Mouse (Mus musculus): ENCODE measurements at regions not wholly inside any gene's neighbourhood (a gene's known extent, or its start where the extent isn't known, plus 50 kb on each side); places are given as distances from the start of the nearest gene placed in this dataset.

DNA sequence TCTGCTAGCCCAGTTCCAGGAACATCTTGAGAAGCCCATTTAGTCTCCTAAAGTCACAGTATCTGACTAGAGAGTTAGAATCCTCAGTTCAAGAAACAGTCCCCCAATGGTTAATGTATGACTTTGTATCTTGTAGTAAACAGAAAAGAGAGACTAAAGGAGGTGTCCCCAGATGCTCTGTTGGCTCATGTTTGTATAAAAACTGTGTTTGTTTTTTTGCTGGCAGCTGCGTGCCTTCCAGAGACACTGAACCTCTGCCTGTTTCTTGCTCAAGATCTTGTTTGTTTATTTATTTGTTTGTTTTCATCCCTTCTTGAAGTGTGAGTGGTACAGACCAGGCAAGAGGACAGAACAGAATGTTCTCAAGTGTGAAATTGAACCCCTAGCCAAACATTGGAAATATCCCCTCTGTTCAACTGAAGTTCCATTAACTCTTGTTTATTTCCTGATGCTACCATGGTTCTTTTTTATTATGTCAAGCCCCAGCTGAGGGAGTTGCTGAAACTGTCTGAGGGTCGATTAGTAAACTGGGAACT is 451.3 kb upstream of the Ube2e3 start:
- no peak for ATAC-seq (ENCODE audit: insufficient read depth)
- 29% methylated on average over 2 of the region's 2 CpGs for WGBS (ENCODE audit: insufficient replicate concordance)
- H3K4me1 ChIP-seq (replicated peaks; ENCODE audit: control insufficient read depth in 2 of 2, insufficient read depth in 2 of 2, low read length in 1 of 2) = no peaks in the 10 kb centered on the region
- no peaks in the 10 kb centered on the region for H3K27me3 ChIP-seq (ENCODE audit: control insufficient read depth, insufficient read depth, low read length)
- H3K9ac ChIP-seq (replicated peaks) = no peak overlapping the region
- no peak for DNase-seq (ENCODE audit: low read depth in 3 of 3, low spot score in 3 of 3)
- no peak overlapping the region for H3K4me3 ChIP-seq (ENCODE audit: insufficient read depth in 1 of 2, low read depth in 2 of 2, low read length in 2 of 2)
- H3K27ac ChIP-seq = no peak overlapping the region
- TF ChIP-seq EP300 (IDR thresholded peaks at IDR 0.05; ENCODE audit: low read depth) (no peak), CTCF (IDR thresholded peaks at IDR 0.05; ENCODE audit: low read depth) (no peak)
- no peak overlapping the region for H3K4me2 ChIP-seq (ENCODE audit: low read depth)
- no peaks in the 10 kb centered on the region for H3K36me3 ChIP-seq (replicated peaks; ENCODE audit: control insufficient read depth, insufficient read depth, low read depth)
- no peaks in the 10 kb centered on the region for H3K9me3 ChIP-seq (ENCODE audit: control insufficient read depth, low read length)

GRCm38 (mm10) chr2:78412985-78413384 is 454.9 kb upstream of the Ube2e3 start:
- no peak overlapping the region for H3K27ac ChIP-seq
- DNase-seq (ENCODE audit: low read depth in 3 of 3, low spot score in 3 of 3) = no peak

GRCm38 (mm10) chr2:78403890-78404289 is 457.7 kb upstream of the Cwc22 start:
- no peak overlapping the region for H3K4me2 ChIP-seq (ENCODE audit: low read depth)
- WGBS (ENCODE audit: insufficient replicate concordance) = 24% methylated on average over 3 of the region's 3 CpGs
- H3K27me3 ChIP-seq (ENCODE audit: control insufficient read depth, insufficient read depth, low read length) = no peaks in the 10 kb centered on the region

More at GRCm38 (mm10) chr2:78412985-78413384, 454.9 kb upstream of the Ube2e3 start:
- no peak for ATAC-seq (ENCODE audit: insufficient read depth)
- Histone ChIP-seq H3K4me1 (replicated peaks; ENCODE audit: control insufficient read depth in 2 of 2, insufficient read depth in 2 of 2, low read length in 1 of 2) (no peaks in the 10 kb centered on the region), H3K36me3 (replicated peaks; ENCODE audit: control insufficient read depth, insufficient read depth, low read depth) (no peaks in the 10 kb centered on the region), H3K27me3 (ENCODE audit: control insufficient read depth, insufficient read depth, low read length) (no peaks in the 10 kb centered on the region), H3K4me3 (ENCODE audit: insufficient read depth in 1 of 2, low read depth in 2 of 2, low read length in 2 of 2) (no peak overlapping the region), H3K9me3 (ENCODE audit: control insufficient read depth, low read length) (no peaks in the 10 kb centered on the region), H3K4me2 (ENCODE audit: low read depth) (no peak overlapping the region), H3K9ac (replicated peaks) (no peak overlapping the region)
- TF ChIP-seq CTCF (IDR thresholded peaks at IDR 0.05; ENCODE audit: low read depth) (no peak), EP300 (IDR thresholded peaks at IDR 0.05; ENCODE audit: low read depth) (no peak)
- 77% methylated on average over 4 of the region's 4 CpGs for WGBS (ENCODE audit: insufficient replicate concordance)

DNA sequence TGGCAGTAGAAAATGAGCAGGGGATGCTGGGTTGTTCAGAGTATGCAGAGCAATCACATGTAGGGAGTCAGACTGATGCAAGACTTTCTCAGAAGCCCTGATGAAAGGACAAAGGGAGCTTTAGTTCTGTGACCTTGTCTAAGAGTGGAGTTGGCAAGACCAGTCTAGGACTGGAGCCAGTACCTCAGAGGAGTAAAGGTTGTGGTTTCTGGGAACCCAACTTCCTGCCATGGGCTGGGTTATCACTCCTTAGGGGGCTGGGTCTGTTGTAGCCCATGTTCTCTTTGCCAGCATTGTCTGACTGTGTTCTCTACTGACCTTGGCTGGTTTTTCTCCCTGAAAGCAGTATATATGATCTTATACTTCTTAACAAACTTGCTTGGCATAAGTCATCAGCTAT is 453.1 kb upstream of the Cwc22 start:
- Histone ChIP-seq H3K27me3 (ENCODE audit: control insufficient read depth, insufficient read depth, low read length) (no peaks in the 10 kb centered on the region), H3K27ac (no peak overlapping the region), H3K4me2 (ENCODE audit: low read depth) (no peak overlapping the region), H3K4me1 (replicated peaks; ENCODE audit: control insufficient read depth in 2 of 2, insufficient read depth in 2 of 2, low read length in 1 of 2) (no peaks in the 10 kb centered on the region), H3K9ac (replicated peaks) (no peak overlapping the region), H3K4me3 (ENCODE audit: insufficient read depth in 1 of 2, low read depth in 2 of 2, low read length in 2 of 2) (no peak overlapping the region), H3K36me3 (replicated peaks; ENCODE audit: control insufficient read depth, insufficient read depth, low read depth) (no peaks in the 10 kb centered on the region), H3K9me3 (ENCODE audit: control insufficient read depth, low read length) (no peaks in the 10 kb centered on the region)
- no peak for TF ChIP-seq CTCF (IDR thresholded peaks at IDR 0.05; ENCODE audit: low read depth)
- TF ChIP-seq EP300 (IDR thresholded peaks at IDR 0.05; ENCODE audit: low read depth) = no peak
- no peak for DNase-seq (ENCODE audit: low read depth in 3 of 3, low spot score in 3 of 3)
- no peak for ATAC-seq (ENCODE audit: insufficient read depth)

More at GRCm38 (mm10) chr2:78403890-78404289, 457.7 kb upstream of the Cwc22 start:
- Histone ChIP-seq H3K4me1 (replicated peaks; ENCODE audit: control insufficient read depth in 2 of 2, insufficient read depth in 2 of 2, low read length in 1 of 2) (no peaks in the 10 kb centered on the region), H3K9me3 (ENCODE audit: control insufficient read depth, low read length) (no peaks in the 10 kb centered on the region), H3K27ac (no peak overlapping the region), H3K9ac (replicated peaks) (no peak overlapping the region), H3K4me3 (ENCODE audit: insufficient read depth in 1 of 2, low read depth in 2 of 2, low read length in 2 of 2) (no peak overlapping the region), H3K36me3 (replicated peaks; ENCODE audit: control insufficient read depth, insufficient read depth, low read depth) (no peaks in the 10 kb centered on the region)
- no peak for ATAC-seq (ENCODE audit: insufficient read depth)
- no peak for DNase-seq (ENCODE audit: low read depth in 3 of 3, low spot score in 3 of 3)
- no peak for TF ChIP-seq CTCF (IDR thresholded peaks at IDR 0.05; ENCODE audit: low read depth)
- no peak for TF ChIP-seq EP300 (IDR thresholded peaks at IDR 0.05; ENCODE audit: low read depth)

DNA sequence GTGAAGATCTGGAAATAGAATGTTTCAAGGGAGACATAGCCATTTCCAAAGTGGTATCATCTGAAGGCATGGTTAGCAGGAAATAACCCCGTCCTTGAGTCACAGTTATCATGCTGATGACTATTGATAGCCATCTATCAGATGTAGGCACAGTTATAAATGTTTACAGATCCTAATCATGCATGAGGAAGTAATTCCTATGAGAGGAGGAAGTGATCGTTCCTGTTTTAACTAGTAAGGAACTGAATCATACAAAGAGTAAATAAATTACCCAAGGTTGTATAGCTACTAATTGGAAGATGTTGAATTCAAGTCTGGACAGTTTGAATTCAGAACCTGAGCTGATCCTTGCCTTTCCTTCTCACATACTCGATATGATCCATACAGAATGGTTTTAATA is 450.7 kb upstream of the Cwc22 start:
- Histone ChIP-seq H3K4me2 (ENCODE audit: low read depth) (no peak overlapping the region), H3K9me3 (ENCODE audit: control insufficient read depth, low read length) (no peaks in the 10 kb centered on the region), H3K9ac (replicated peaks) (no peak overlapping the region), H3K36me3 (replicated peaks; ENCODE audit: control insufficient read depth, insufficient read depth, low read depth) (no peaks in the 10 kb centered on the region), H3K27me3 (ENCODE audit: control insufficient read depth, insufficient read depth, low read length) (no peaks in the 10 kb centered on the region), H3K27ac (no peak overlapping the region), H3K4me3 (ENCODE audit: insufficient read depth in 1 of 2, low read depth in 2 of 2, low read length in 2 of 2) (no peak overlapping the region), H3K4me1 (replicated peaks; ENCODE audit: control insufficient read depth in 2 of 2, insufficient read depth in 2 of 2, low read length in 1 of 2) (no peaks in the 10 kb centered on the region)
- DNase-seq (ENCODE audit: low read depth in 3 of 3, low spot score in 3 of 3) (no peak), ATAC-seq (ENCODE audit: insufficient read depth) (no peak)
- no peak for TF ChIP-seq EP300 (IDR thresholded peaks at IDR 0.05; ENCODE audit: low read depth)
- TF ChIP-seq CTCF (IDR thresholded peaks at IDR 0.05; ENCODE audit: low read depth) = no peak
- 25% methylated on average over 3 of the region's 3 CpGs for WGBS (ENCODE audit: insufficient replicate concordance)
